Mouse (Mus musculus) embryonic stem cell, embryonic (primary cell): ENCODE measurements around the gene Pnmal1.

ENCODE experiments used
- CTCF ChIA-PET, 4 experiments: fragments of 300-600 bp in 2 of 4; fragments of 350-600 bp in 2 of 4; sonication (Branson Sonifier 250); formaldehyde crosslinking; loops; one replicate each; lab custom pipeline; 2022; ENCODE audit warnings: inconsistent platforms in 2 of 4; lab: Charles Lee
- POLR2A ChIA-PET, 4 experiments: fragments of 300-600 bp in 2 of 4; fragments of 350-600 bp in 2 of 4; sonication (Branson Sonifier 250); formaldehyde crosslinking; loops; one replicate each; lab custom pipeline; 2022; ENCODE audit warnings: antibody characterized with exemption in 4 of 4, inconsistent platforms in 1 of 4; lab: Charles Lee

The Pnmal1 gene

DNA sequence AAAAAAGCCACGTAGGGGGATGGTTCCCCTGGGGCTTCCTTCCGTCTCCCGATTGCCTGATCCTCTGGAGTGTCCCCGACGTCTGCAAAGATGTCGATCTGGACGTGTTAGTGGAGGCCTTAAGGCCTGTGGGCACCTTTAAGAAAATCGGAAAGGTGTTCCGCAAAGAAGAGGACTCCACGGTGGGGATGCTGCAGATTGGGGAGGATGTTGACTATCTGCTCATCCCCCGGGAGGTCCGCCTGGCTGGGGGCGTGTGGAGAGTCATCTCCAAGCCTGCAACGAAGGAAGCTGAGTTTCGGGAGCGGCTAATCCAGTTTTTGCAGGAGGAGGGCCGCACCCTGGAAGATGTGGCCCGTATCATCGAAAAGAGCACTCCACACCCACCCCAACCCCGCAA lies 34.9 kb downstream of the Pnmal1 start:
- CTCF ChIA-PET = interaction anchor here (0.5 to 3.9 kb wide), 23 partner anchors 8 to 183 kb away, joined by 3 to 25 read pairs (median 4); partner anchors contain the start of genes Gm42372 (in 1 of the 4), Pnmal2 (in 1 of the 4) and Ppp5c (in 1 of the 4)
- POLR2A ChIA-PET = interaction anchor here in 3 of 4 experiments (0.7 to 3.3 kb wide), 20 partner anchors 8 to 214 kb away, joined by 3 to 24 read pairs (median 4); partner anchors contain the start of genes Hif3a (in 2 of the 3), Pnmal2 (in 2 of the 3), Dact3 (in 1 of the 3) and Fkrp (in 1 of the 3)

- ChIA-PET CTCF (interaction anchor here (0.6 to 3.9 kb wide), 16 partner anchors 25 to 366 kb away, joined by 3 to 25 read pairs (median 4); no protein-coding TSS in a partner anchor), POLR2A (interaction anchor here in 3 of 4 experiments (0.6 to 3.3 kb wide), 15 partner anchors 14 to 223 kb away, joined by 3 to 24 read pairs (median 3); partner anchors contain the start of genes Hif3a (in 2 of the 3), Pnmal2 (in 2 of the 3) and Ppp5c (in 1 of the 3))
Measured at GRCm38 (mm10) chr7:16995345-16995744, 35.9 kb downstream of the Pnmal1 start.

GRCm38 (mm10) chr7:16999233-16999632 lies 39.8 kb downstream of the Pnmal1 start:
- CTCF ChIA-PET = interaction anchor here (0.5 to 7.4 kb wide), 52 partner anchors 9 to 527 kb away, joined by 3 to 164 read pairs (median 5); partner anchors contain the start of genes Pnmal2 (in 3 of the 4) and Dact3 (in 2 of the 4)
- POLR2A ChIA-PET = interaction anchor here in 2 of 4 experiments (0.6 to 1.6 kb wide), 9 partner anchors 9 to 67 kb away, joined by 3 to 13 read pairs (median 3); partner anchors contain the start of gene Pnmal2 (in 2 of the 2)

DNA sequence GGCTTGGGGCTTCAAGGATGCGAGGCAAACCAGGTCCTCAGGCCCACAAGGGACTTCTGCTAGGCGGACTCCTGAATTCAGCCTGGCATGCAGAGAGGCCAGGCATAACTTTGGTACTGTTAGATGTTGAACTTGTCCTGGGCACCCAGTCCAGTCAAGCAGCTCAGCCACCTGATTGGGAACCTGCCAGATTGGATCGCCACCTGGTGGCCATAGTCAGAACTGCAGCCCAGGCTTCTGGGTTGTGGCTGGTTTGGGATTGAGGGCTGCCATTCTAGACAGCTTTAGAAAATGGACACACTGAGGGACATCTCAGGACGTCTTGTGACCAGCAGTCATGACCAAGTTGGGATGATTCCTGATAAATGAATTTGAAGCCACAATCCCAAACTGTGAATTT lies 40.2 kb downstream of the Pnmal1 start:
- ChIA-PET POLR2A (interaction anchor here in 2 of 4 experiments (0.6 to 3.5 kb wide), 15 partner anchors 8 to 218 kb away, joined by 3 to 13 read pairs (median 3); partner anchors contain the start of genes Pnmal2 (in 2 of the 2) and Slc1a5 (in 1 of the 2)), CTCF (interaction anchor here (0.5 to 7.4 kb wide), 57 partner anchors 8 to 528 kb away, joined by 3 to 164 read pairs (median 4); partner anchors contain the start of genes Pnmal2 (in 3 of the 4), Dact3 (in 2 of the 4) and Hif3a (in 1 of the 4))

DNA sequence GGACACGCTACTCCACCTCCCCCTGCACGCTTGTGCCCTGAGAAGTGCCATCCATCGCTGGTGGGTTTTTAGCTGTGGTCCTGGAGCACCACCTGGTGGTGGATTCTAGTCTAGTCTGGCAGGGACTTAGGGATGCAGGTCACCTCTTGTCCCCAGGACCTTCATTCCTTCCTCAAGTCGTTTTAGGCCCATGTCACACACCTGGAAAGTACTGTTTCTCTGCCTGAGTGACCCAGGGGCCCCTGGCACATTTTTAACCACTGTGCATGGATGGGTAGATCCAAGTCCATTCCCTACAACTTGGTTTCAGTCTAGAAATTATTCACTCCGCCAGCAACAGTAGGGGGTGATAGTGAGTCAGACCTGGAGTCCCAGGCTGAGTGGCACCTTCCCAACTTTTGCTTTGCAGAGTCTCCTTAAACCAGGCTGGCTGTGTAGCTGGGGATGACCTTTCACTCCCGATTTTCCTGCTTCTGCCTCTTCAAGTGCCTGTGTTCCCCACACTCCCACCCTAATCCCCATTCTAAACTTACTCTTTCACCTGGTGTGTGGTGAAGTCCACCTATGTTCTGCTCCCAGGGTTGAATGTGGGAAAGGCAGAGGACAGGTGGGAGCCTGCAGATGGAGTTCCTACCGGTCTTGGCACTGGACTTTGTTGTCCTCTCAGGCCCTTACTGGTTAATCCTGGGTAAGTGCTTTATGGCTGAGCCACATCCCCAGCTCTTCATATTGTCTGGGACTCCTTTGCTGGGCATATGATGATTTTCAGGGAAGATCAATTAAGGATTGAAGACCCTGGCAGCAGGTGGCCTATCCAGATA lies 43.1 kb downstream of the Pnmal1 start:
- CTCF ChIA-PET = interaction anchor here (0.6 to 7.4 kb wide), 51 partner anchors 9 to 1891 kb away, joined by 3 to 164 read pairs (median 5); partner anchors contain the start of genes Gng8 (in 2 of the 4), Hif3a (in 2 of the 4), Pnmal2 (in 2 of the 4) and Psg16 (in 1 of the 4)
- POLR2A ChIA-PET = interaction anchor here (0.6 to 3.5 kb wide), 13 partner anchors 8 to 1940 kb away, joined by 3 to 12 read pairs (median 4); no protein-coding TSS in a partner anchor

GRCm38 (mm10) chr7:17003230-17003960 lies 43.9 kb downstream of the Pnmal1 start:
- ChIA-PET CTCF (interaction anchor here (0.6 to 7.4 kb wide), 38 partner anchors 10 to 1890 kb away, joined by 3 to 164 read pairs (median 5); partner anchors contain the start of genes Gng8 (in 2 of the 4), Hif3a (in 2 of the 4) and Pnmal2 (in 1 of the 4)), POLR2A (interaction anchor here in 3 of 4 experiments (0.6 to 3.5 kb wide), 11 partner anchors 9 to 1940 kb away, joined by 3 to 12 read pairs (median 4); no protein-coding TSS in a partner anchor)

DNA sequence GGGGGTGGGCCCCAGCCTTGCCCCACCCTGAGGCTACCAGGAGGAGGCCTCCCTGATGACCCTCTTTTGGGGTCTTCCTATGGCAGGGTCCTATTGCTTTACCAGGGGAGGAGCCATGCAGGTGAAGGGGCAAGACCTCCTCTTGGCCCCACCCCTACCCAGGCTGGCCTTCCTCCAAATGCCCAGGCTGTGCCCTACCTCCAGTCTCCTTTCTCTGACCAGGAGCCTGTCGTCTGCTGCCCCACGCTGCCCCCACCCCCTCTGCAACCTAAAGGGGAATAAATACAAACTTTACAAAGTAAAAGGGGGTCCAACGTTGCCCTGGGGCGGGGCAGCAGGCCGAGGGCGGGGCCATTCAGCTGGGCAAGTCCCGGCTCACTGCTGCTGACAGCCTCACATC lies 45.2 kb downstream of the Pnmal1 start:
- ChIA-PET POLR2A (no interaction called here), CTCF (interaction anchor here in 3 of 4 experiments (1.0 to 7.4 kb wide), 4 partner anchors 61 to 143 kb away, joined by 3 to 164 read pairs (median 6); no protein-coding TSS in a partner anchor)

GRCm38 (mm10) chr7:17007300-17007699 lies 47.8 kb downstream of the Pnmal1 start:
- CTCF ChIA-PET = interaction anchor here in 3 of 4 experiments (0.6 to 1.2 kb wide), 4 partner anchors 56 to 1268 kb away, joined by 3 read pairs; no protein-coding TSS in a partner anchor
- POLR2A ChIA-PET = interaction anchor here in 3 of 4 experiments (0.6 to 1.4 kb wide), 5 partner anchors 14 to 1784 kb away, joined by 3 to 7 read pairs (median 3); no protein-coding TSS in a partner anchor

- CTCF ChIA-PET = interaction anchor here in 3 of 4 experiments (0.6 to 1.7 kb wide), 5 partner anchors 10 to 77 kb away, joined by 3 to 5 read pairs (median 3); partner anchors contain the start of gene Gm42372 (in 1 of the 3)
- POLR2A ChIA-PET = no interaction called here
Measured at GRCm38 (mm10) chr7:17009326-17010009, 50.0 kb downstream of the Pnmal1 start.

DNA sequence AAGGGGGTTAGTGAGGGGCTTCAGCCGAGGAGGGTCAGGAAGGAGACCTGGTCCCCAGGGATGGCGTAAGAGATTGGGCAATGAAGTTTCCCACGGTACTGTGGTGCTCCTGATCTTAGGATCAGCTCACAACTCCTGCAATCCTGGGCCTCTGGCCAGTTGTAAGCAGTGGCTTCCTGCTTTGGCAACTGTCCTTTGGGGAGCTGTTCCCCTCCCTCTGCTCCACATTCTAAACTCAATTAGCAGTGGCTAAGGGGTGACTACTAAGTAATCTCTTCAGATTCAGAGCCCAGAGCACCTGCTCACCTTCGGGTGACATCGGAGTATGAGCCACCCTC lies 50.5 kb downstream of the Pnmal1 start:
- ChIA-PET CTCF (interaction anchor here in 2 of 4 experiments (0.6 to 1.7 kb wide), 2 partner anchors 10 to 27 kb away, joined by 3 to 5 read pairs; partner anchors contain the start of gene Gm42372 (in 1 of the 2)), POLR2A (no interaction called here)

- POLR2A ChIA-PET = interaction anchor here in 3 of 4 experiments (0.5 to 1.5 kb wide), 5 partner anchors 9 to 266 kb away, joined by 3 read pairs; no protein-coding TSS in a partner anchor
- CTCF ChIA-PET = no interaction called here
Measured at GRCm38 (mm10) chr7:17011909-17012590, 52.6 kb downstream of the Pnmal1 start.
